Mouse (Mus musculus): Measurements from ENCODE around the gene Stra8. TPM values are rescaled to one million over a fixed set of nuclear protein-coding genes. Genes with fewer than 3 reads are reported as not detected.

The Stra8 gene
- not detected in 2 replicates for polyA plus RNA-seq (2016; fragmentation: Nextera tagmentation; extraction: Ambion mirVana)

DNA sequence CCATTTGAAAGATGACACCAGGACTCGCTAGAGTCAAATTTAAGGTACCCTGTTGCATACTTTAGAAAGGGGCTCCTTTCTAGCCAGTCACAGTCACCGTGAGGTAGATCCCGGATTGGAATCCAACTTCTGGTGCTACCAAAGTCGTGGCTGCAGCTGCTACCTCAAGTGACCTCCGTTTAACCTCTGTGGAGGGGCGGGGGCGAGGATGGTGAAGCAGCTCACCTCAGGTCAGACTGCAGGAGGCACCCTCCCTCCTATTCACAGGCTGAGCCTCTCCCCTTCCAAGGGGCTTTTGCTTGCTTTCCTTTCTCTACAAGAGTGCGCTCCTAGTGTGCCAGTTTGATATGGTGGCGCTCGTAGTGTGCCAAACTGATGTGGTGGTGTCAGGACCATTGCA is at the start of gene Stra8:
Gene Stra8, plus strand, starts transcription at position 208 of the 400 bp plus-strand sequence.
- H3K4me1 ChIP-seq: peaks cover 19% of the 10 kb centered on the region; the same call in 1 of the 2 replicates
- no peak for DNase-seq (ENCODE audit: extremely low spot score, low spot score)
- no peaks in the 10 kb centered on the region for H3K36me3 ChIP-seq (replicated peaks)
- H3K27me3 ChIP-seq (ENCODE audit: poor library complexity, severe bottlenecking): no peaks in the 10 kb centered on the region
- H3K27ac ChIP-seq: no peak within 1 kb of the TSS
- H3K9me3 ChIP-seq: no peaks in the 10 kb centered on the region
- H3K4me3 ChIP-seq: no peak within 1 kb of the TSS
- WGBS: 51% methylated on average over 10 of the region's 10 CpGs

DNA sequence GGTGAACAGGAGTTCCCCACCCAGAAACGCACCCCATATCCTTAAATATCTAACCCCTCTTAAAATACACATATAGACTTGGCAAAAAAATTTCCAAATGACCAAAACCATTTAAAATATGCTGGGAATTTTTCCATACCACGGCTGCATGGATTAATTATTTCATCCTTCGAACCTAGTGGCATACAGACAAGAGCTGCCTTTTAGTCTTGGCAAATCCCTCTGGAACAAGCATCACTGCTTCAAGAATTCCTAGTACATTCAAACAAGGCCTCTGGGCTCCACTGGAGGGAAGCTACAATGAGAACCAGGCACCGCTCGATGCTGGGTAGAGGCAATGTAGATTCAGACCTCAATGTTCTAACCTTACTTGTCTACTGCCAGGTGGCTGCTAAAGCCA is 49.2 kb upstream of the Stra8 start:
- 86% methylated on average over 5 of the region's 5 CpGs for WGBS
- Histone ChIP-seq H3K27me3 (ENCODE audit: poor library complexity, severe bottlenecking) (no peaks in the 10 kb centered on the region), H3K36me3 (replicated peaks) (peaks cover 30% of the 10 kb centered on the region), H3K9me3 (no peaks in the 10 kb centered on the region), H3K27ac (no peak overlapping the region), H3K4me1 (peaks cover 28% of the 10 kb centered on the region), H3K4me3 (no peak overlapping the region)
- no peak for DNase-seq (ENCODE audit: extremely low spot score, low spot score)

DNA sequence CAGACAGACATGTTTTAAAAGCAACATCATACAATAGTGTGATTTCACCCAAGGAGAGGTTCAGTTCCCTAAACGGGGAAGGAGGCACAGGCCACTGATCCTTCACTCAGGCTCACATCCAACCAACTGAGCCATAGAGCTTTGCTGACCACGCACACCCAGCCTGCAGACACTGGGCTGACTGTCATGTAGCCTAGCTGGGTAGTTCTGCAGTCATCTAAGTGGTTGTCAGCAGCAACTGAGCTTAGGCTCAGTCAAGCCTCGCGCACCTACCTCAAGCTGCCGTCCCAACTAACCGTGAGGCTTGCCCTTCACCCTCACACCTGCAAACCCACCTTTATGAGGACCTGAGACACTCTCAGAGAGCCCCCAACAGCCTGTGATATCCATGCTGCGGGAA is 48.0 kb upstream of the Stra8 start:
- WGBS: 96% methylated on average over 7 of the region's 7 CpGs

DNA sequence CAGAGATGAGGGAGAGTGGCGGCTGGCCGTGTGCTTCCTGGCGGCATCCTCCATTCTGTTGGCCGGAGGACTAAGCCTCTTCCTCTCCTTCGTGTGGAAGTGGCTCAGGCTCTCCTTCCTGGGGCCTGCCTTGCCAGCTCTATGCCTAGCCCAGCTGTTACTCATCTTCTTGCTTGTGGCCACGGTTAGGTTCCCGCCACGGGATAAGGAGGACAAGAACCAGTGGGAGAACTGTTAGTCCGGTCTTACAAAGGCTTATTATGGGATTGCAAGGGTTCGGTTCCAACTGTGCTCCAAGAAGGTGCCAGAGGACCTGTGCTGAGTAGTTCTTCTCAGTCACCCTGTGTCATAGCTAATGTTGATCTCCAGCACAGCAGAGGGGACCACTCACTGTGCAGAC is 47.1 kb upstream of the Stra8 start:
- Histone ChIP-seq H3K4me3 (no peak overlapping the region), H3K36me3 (replicated peaks) (peaks cover 38% of the 10 kb centered on the region), H3K9me3 (no peaks in the 10 kb centered on the region), H3K4me1 (peaks cover 33% of the 10 kb centered on the region), H3K27ac (peak overlapping the region; percentile 31; the same call in 1 of the 2 replicates), H3K27me3 (ENCODE audit: poor library complexity, severe bottlenecking) (no peaks in the 10 kb centered on the region)
- peak; percentile 8 for DNase-seq (ENCODE audit: extremely low spot score, low spot score)
- WGBS: 91% methylated on average over 10 of the region's 10 CpGs

More for the DNA sequence above, 48.0 kb upstream of the Stra8 start:
- peaks cover 38% of the 10 kb centered on the region for H3K36me3 ChIP-seq (replicated peaks)
- DNase-seq (ENCODE audit: extremely low spot score, low spot score): no peak
- no peak overlapping the region for H3K4me3 ChIP-seq
- peaks cover 32% of the 10 kb centered on the region for H3K4me1 ChIP-seq
- no peaks in the 10 kb centered on the region for H3K9me3 ChIP-seq
- no peak overlapping the region for H3K27ac ChIP-seq
- H3K27me3 ChIP-seq (ENCODE audit: poor library complexity, severe bottlenecking): no peaks in the 10 kb centered on the region

DNA sequence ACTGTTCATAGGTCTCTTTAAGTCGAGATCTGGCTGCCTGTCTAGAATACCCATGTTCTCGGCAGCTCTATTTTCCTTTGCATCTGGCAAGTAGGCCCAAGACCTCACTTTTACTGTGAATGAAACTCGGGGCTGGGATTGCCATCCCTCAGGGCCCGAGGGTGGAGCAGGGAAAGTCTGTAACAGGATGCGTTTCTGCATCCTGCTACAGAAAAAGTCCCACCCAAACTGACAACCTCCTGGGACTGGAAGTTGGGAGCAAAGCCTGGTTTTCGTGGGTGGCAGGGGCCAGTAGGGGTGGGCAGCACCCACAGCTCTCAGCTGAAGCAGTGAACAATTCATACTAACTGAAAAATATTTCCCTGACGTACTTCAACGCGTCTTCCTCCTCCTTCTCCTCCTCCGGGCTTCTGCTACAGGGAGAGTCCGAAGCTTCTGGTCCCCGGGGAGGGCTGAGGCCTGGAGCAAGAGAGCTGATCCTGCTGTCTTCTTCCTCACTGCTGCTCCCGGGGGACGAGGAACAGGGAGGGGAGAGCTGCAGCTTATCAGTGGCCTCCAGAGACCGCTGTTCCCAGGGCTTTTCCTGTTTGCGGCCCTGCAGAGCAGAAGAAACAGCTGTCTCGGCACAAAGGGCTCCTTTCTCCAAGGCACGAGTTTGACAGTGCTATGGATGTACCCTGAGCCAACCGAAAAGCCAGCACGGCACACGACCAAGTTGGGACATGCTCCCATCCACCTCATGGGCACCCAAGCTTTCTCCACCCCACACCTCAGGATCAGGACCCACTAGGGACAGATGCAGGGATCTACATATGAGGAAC is 45.7 kb upstream of the Stra8 start:
- H3K27me3 ChIP-seq (ENCODE audit: poor library complexity, severe bottlenecking): no peaks in the 10 kb centered on the region
- peaks cover 42% of the 10 kb centered on the region for H3K36me3 ChIP-seq (replicated peaks)
- no peaks in the 10 kb centered on the region for H3K9me3 ChIP-seq
- DNase-seq (ENCODE audit: extremely low spot score, low spot score): no peak
- H3K27ac ChIP-seq: peak overlapping the region; percentile 65
- no peak overlapping the region for H3K4me3 ChIP-seq
- WGBS: 74% methylated on average over 21 of the region's 21 CpGs
- H3K4me1 ChIP-seq: peaks cover 42% of the 10 kb centered on the region

DNA sequence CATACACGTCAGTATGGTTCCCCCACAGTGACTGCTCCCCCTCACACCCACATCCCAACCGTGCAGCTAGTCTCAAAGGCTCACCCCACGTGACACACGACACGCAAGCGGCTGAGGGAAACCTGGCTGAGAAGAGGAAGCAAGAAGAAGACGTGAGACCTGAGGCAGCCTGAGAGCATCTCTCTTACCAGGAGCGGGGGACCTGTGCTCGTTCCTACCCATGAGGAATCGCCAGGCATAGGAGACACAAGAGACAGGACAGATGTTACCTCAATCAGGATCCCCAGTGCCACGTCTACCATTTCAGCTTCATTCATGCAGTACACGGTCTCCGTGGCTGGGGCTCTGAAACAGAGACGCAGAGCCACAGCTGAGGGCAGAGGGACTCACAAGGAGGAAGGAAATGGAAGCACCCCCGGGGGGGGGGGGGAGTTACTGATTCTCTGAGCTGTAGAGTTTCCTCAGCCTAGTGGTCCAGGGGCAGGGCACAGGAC is 44.6 kb upstream of the Stra8 start:
- WGBS: 89% methylated on average over 15 of the region's 15 CpGs
- Histone ChIP-seq H3K27me3 (ENCODE audit: poor library complexity, severe bottlenecking) (no peaks in the 10 kb centered on the region), H3K36me3 (replicated peaks) (peaks cover 51% of the 10 kb centered on the region), H3K4me1 (peaks cover 42% of the 10 kb centered on the region), H3K9me3 (no peaks in the 10 kb centered on the region), H3K4me3 (no peak overlapping the region), H3K27ac (peak overlapping the region; percentile 65)
- DNase-seq (ENCODE audit: extremely low spot score, low spot score): no peak

DNA sequence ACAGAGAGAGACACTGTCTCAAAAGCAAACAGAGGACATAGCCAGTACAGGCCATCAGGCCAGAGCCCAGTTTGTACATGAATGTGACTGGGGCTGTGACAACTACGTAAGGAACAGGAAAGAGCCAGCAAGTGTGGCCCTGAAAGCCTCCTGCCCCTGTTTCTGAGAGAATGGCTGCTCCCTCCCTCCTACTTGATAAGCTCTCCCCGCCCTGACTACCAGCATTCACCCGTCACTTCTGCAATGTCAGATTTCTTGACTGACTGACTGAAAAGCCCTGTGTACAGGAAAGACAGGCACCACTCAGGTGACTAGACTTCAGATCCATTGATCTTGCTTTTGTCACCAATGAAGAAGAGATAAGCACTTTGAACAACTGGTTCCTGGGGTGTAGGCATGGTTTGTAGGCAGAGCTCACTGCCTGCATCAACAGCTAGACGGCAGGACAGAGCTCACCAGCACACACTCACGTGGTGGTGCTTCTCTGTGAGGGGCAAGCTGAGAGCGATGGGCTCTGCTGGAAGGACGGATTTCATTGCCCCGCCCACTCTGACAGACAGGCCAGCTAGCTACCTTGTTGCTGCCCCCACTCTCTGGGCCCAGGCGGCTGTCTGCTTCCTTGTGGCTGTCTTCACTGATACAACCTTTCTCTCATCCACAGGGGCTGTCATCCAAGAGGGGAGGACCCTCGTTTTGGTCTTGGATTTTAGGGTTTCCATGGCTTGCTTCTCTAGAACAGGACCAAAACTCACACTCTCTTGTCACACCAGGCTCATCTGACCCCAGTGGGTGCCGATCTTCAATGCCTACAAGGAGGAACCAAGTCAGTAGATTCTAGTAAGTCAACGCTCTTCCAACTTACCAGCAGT is 43.8 kb upstream of the Stra8 start:
- Histone ChIP-seq H3K9me3 (no peaks in the 10 kb centered on the region), H3K4me1 (peaks cover 40% of the 10 kb centered on the region), H3K36me3 (replicated peaks) (peaks cover 59% of the 10 kb centered on the region), H3K27me3 (ENCODE audit: poor library complexity, severe bottlenecking) (no peaks in the 10 kb centered on the region), H3K27ac (peak overlapping the region; percentile 93), H3K4me3 (peak overlapping the region; percentile 72; the same call in 1 of the 2 replicates)
- 63% methylated on average over 12 of the region's 12 CpGs for WGBS
- no peak for DNase-seq (ENCODE audit: extremely low spot score, low spot score)

DNA sequence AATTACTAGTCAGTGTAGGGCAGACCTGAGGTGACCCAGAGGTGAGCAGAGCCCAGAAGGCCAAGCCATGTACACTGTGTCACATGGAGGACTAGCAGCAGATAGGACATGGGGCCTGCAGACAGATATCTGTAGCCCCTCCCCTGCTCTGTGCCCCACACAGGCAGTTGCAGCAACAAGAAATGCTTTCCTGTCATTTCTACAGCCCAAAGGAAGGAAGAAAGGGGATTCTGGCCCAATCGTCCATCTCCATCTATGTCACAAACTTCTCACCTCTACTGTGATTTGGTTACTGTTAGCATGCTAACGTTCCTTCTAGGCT is 43.2 kb upstream of the Stra8 start:
- Histone ChIP-seq H3K27ac (peak overlapping the region; percentile 93), H3K36me3 (replicated peaks) (peaks cover 65% of the 10 kb centered on the region)
- no peak for DNase-seq (ENCODE audit: extremely low spot score, low spot score)

DNA sequence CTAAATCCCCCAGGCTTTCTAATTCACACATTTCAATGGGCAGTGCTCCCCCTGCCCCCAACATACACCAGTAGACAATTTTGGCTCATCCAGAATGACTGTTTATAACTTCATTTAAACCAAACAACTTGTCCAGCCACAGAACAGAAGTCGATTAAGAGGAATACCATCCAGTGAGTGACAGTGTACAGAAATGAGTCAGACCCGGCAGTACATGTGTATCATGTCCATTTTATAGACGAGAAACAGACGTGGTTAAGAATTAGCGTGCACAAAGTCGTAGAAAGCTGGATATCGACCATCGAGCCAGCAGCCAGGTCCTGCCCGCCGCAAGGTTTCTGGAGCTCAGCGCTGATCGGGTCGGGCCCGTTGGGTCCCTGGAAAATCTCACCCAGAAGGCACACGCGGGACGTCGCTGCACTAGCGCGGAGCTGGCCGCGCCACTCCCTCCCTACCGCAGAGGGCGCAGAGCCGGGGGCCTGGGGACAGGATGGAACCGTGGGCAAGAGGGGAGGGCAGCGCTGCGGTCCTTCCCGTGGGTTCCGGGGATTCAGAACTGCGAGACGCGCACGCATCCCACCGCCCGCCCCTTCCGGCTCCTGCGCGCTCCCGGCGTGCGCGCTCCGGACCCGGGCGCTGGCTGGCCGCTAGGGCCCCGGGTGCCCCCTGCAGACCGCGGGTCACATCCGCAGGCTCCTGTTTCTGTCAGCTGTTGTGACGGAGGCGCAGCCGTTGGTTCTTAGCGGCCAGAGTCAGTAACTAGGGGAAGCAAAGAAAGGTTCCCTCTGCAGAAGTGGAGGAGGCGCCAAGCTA is 42.2 kb upstream of the Stra8 start, which contains the start of gene Cyren:
Gene Cyren, minus strand, starts transcription at position 552 of the 813 bp plus-strand sequence.
- WGBS: 1% methylated on average over 56 of the region's 56 CpGs
- Histone ChIP-seq H3K4me3 (peak within 1 kb of the TSS; percentile 72), H3K27ac (peak within 1 kb of the TSS; percentile 93), H3K9me3 (no peaks in the 10 kb centered on the region), H3K4me1 (peaks cover 39% of the 10 kb centered on the region), H3K27me3 (ENCODE audit: poor library complexity, severe bottlenecking) (no peaks in the 10 kb centered on the region), H3K36me3 (replicated peaks) (peaks cover 71% of the 10 kb centered on the region)
- peak; percentile 88 for DNase-seq (ENCODE audit: extremely low spot score, low spot score)

More for the DNA sequence above, 43.2 kb upstream of the Stra8 start:
- Histone ChIP-seq H3K4me1 (peaks cover 39% of the 10 kb centered on the region), H3K9me3 (no peaks in the 10 kb centered on the region), H3K27me3 (ENCODE audit: poor library complexity, severe bottlenecking) (no peaks in the 10 kb centered on the region), H3K4me3 (peak overlapping the region; percentile 72)
- 71% methylated on average over 2 of the region's 2 CpGs for WGBS

DNA sequence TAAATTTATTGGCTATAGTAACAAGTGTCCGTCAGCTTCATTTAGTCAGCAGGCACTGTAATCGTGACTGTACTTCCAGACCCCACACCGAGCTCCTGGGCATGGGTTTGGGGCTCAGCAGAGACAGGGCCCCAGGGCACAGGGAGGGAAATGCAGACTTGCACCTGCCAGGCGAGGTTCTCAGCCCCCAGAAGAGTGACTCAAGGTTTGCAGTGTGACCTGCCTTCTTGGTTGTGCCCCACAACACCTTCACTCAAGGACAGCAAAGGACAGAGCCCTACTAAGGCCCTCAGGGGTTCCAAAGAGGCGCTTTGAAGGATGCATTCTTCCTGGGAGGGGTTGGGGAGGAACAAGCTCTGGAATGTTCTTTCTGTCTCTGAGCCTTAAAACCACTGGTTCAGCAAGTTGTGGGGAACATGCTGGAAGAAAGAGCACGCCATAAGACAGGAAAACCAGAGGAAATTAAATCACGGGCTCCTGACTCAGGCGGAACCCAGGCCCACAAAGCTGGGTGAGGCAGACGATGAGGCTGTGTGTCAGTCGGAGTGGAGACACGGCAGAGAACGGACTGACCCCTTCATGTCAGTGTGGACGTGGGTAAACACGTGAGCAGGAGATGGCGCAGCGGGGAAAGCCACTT is 40.7 kb upstream of the Stra8 start:
- peaks cover 71% of the 10 kb centered on the region for H3K36me3 ChIP-seq (replicated peaks)
- no peak overlapping the region for H3K27ac ChIP-seq
- H3K27me3 ChIP-seq (ENCODE audit: poor library complexity, severe bottlenecking): no peaks in the 10 kb centered on the region
- DNase-seq (ENCODE audit: extremely low spot score, low spot score): no peak
- 91% methylated on average over 16 of the region's 16 CpGs for WGBS
- no peak overlapping the region for H3K4me3 ChIP-seq
- peaks cover 38% of the 10 kb centered on the region for H3K4me1 ChIP-seq
- no peaks in the 10 kb centered on the region for H3K9me3 ChIP-seq

DNA sequence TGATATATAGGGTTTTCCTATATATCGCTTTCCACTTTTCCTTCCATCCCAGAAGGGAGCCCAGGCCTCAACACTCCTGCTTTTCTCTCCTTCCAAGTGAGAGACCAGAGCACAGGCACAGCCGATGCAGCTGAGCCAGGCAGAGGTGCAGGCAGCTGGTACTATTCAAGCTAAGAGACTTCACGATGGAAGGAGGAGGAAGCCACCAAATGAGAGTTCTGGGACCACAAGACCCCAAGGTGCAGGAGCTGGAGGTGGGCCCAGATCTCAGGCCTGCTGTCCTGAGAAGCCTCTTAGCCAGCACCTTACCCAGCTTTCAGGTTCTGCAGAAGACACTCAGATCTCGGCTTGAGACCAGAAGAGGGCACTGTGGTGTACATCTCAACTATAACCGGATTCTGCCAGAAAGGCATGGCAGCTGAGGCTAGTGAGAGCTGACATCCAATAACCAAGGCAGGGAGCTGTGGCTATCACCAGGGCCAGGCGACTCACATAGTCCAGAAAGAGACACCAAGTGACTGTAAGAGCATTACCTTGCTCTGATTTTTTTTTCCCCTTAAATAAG is 40.0 kb upstream of the Stra8 start:
- Histone ChIP-seq H3K9me3 (no peaks in the 10 kb centered on the region), H3K27me3 (ENCODE audit: poor library complexity, severe bottlenecking) (no peaks in the 10 kb centered on the region), H3K4me3 (no peak overlapping the region), H3K4me1 (peaks cover 33% of the 10 kb centered on the region), H3K36me3 (replicated peaks) (peaks cover 71% of the 10 kb centered on the region), H3K27ac (no peak overlapping the region)
- WGBS: 59% methylated on average over 6 of the region's 6 CpGs
- no peak for DNase-seq (ENCODE audit: extremely low spot score, low spot score)
